Mouse (Mus musculus) midbrain, postnatal 0 days (tissue): Measurements from ENCODE around the gene Arhgap35. TPM values are rescaled to one million over a fixed set of nuclear protein-coding genes. Genes with fewer than 3 reads are reported as not detected.

Experiments
- ATAC-seq: fragments of 200-750 bp; cut with Nextera tagmentation; 2 replicates; pipeline ENCODE4 v1.8.0; 2017; ENCODE audit warnings: moderate number of reproducible peaks, mild to moderate bottlenecking, moderate TSS enrichment, moderate library complexity; ENCODE audit not compliant: low FRiP score
- DNase-seq: peaks from one replicate; pipeline ENCODE4 v3.0.0-alpha.2; 2015; ENCODE audit warnings: low spot score
- H3K27ac ChIP-seq: fragments of 300-500 bp; sonication (generic); 2 replicates; pipeline ENCODE4 v1.5.1; 2014; ENCODE audit warnings: low read depth, mild to moderate bottlenecking, low read length, mixed read lengths
- H3K27me3 ChIP-seq: fragments of 300-500 bp; sonication (generic); 2 replicates; pipeline ENCODE4 v1.6.1; 2014; ENCODE audit warnings: low read length, control low read depth, mixed read lengths; ENCODE audit not compliant: insufficient read depth
- H3K36me3 ChIP-seq: fragments of 300-500 bp; sonication (generic); 2 replicates; pipeline ENCODE4 v1.6.1; 2014; ENCODE audit warnings: low read length, control low read depth, mixed read lengths; ENCODE audit not compliant: insufficient read depth
- H3K4me1 ChIP-seq: fragments of 300-500 bp; sonication (generic); 2 replicates; pipeline ENCODE4 v1.6.1; 2014; ENCODE audit warnings: mild to moderate bottlenecking, control low read depth, antibody characterized with exemption, low read length, mixed read lengths; ENCODE audit not compliant: insufficient read depth
- H3K4me2 ChIP-seq: fragments of 300-500 bp; sonication (generic); 2 replicates; pipeline ENCODE4 v1.6.1; 2014; ENCODE audit warnings: low read depth, mild to moderate bottlenecking, low read length, mixed read lengths; ENCODE audit not compliant: poor library complexity, severe bottlenecking
- H3K4me3 ChIP-seq: fragments of 300-500 bp; sonication (generic); 2 replicates; pipeline ENCODE4 v1.5.1; 2014; ENCODE audit warnings: low read depth, mild to moderate bottlenecking, low read length, moderate library complexity
- H3K9ac ChIP-seq: fragments of 300-500 bp; sonication (generic); replicated peaks from 2 replicates; pipeline ENCODE4 v1.6.1; 2014; ENCODE audit warnings: mild to moderate bottlenecking, low read length, moderate library complexity, mixed read lengths; ENCODE audit not compliant: poor library complexity, severe bottlenecking
- H3K9me3 ChIP-seq: fragments of 300-500 bp; sonication (generic); 2 replicates; pipeline ENCODE4 v1.6.1; 2016; ENCODE audit warnings: low read length, control low read depth
- CTCF ChIP-seq: IDR thresholded peaks from 2 replicates; pipeline ENCODE4 v1.5.1; 2016; ENCODE audit warnings: antibody characterized with exemption, mild to moderate bottlenecking
- WGBS: fragments of 180-500 bp; shearing (Covaris S2); extraction: QIAGEN DNeasy Blood & Tissue Kit; methylation state at CpG from one replicate; pipeline ENCODE4 v1.1.7; 2014; 5-methylcytosine and 5-hydroxymethylcytosine counted together
- polyA plus RNA-seq: library from polyadenylated mRNA; unstranded; fragments of >200 nt; fragmentation: Nextera tagmentation; extraction: Ambion mirVana; gene quantifications from 2 replicates; pipeline ENCODE4 v1.2.1, GENCODE M21; 2015
- total RNA-seq: library from RNA; depleted of rRNA; stranded (reverse); fragments of >200 nt; gene quantifications from 2 replicates; pipeline ENCODE4 v1.2.3, GENCODE M21; 2014

Gene Arhgap35
- total and polyA plus RNA-seq, 2 experiments from 2014 or later, result 26.9 to 157 TPM

- no peak overlapping the region for H3K4me2 ChIP-seq
- no peaks in the 10 kb centered on the region for H3K27me3 ChIP-seq
- no peak for TF ChIP-seq CTCF
- peaks cover 32% of the 10 kb centered on the region for H3K36me3 ChIP-seq
- H3K27ac ChIP-seq, result peak overlapping the region; percentile 4; the same call in 1 of the 2 replicates
- H3K4me3 ChIP-seq, result no peak overlapping the region
- 38% methylated on average over 2 of the region's 2 CpGs for WGBS
- no peak overlapping the region for H3K9ac ChIP-seq
- no peaks in the 10 kb centered on the region for H3K9me3 ChIP-seq
- peaks cover 3% of the 10 kb centered on the region; the same call in 1 of the 2 replicates for H3K4me1 ChIP-seq
- DNase-seq (peak; percentile 40), ATAC-seq (no peak)
Observed at GRCm38 (mm10) chr7:16504573-16505225, 110.1 kb downstream of the Arhgap35 start.

- Histone ChIP-seq H3K4me2 (no peak overlapping the region), H3K36me3 (peaks cover 44% of the 10 kb centered on the region), H3K9me3 (no peaks in the 10 kb centered on the region), H3K9ac (no peak overlapping the region), H3K27ac (no peak overlapping the region), H3K4me3 (no peak overlapping the region), H3K27me3 (no peaks in the 10 kb centered on the region), H3K4me1 (peaks cover 3% of the 10 kb centered on the region; the same call in 1 of the 2 replicates)
- WGBS, result 95% methylated on average over 4 of the region's 4 CpGs
- DNase-seq, result no peak
- no peak for TF ChIP-seq CTCF
- no peak for ATAC-seq
Observed at GRCm38 (mm10) chr7:16501571-16501970, 113.2 kb downstream of the Arhgap35 start.

- peak; percentile 57 for DNase-seq
- 60% methylated on average over 6 of the region's 6 CpGs for whole genome bisulfite sequencing
- H3K4me1 ChIP-seq, result peaks cover 2% of the 10 kb centered on the region; the same call in 1 of the 2 replicates
Observed at GRCm38 (mm10) chr7:16499671-16500104, 115.1 kb downstream of the Arhgap35 start.

GRCm38 (mm10) chr7:16496260-16496659, 118.5 kb downstream of the Arhgap35 start:
- Histone ChIP-seq H3K27ac (no peak overlapping the region), H3K4me3 (no peak overlapping the region), H3K9me3 (no peaks in the 10 kb centered on the region), H3K9ac (no peak overlapping the region), H3K36me3 (peaks cover 30% of the 10 kb centered on the region), H3K27me3 (no peaks in the 10 kb centered on the region), H3K4me1 (no peaks in the 10 kb centered on the region), H3K4me2 (no peak overlapping the region)
- no peak for ATAC-seq
- no peak for DNase-seq
- no peak for TF ChIP-seq CTCF
- WGBS, result 86% methylated on average over 3 of the region's 3 CpGs

More at GRCm38 (mm10) chr7:16499671-16500104, 115.1 kb downstream of the Arhgap35 start:
- H3K4me3 ChIP-seq, result no peak overlapping the region
- TF ChIP-seq CTCF, result no peak
- H3K4me2 ChIP-seq, result no peak overlapping the region
- H3K36me3 ChIP-seq, result peaks cover 54% of the 10 kb centered on the region
- no peaks in the 10 kb centered on the region for H3K9me3 ChIP-seq
- H3K27me3 ChIP-seq, result no peaks in the 10 kb centered on the region
- H3K9ac ChIP-seq, result no peak overlapping the region
- no peak overlapping the region for H3K27ac ChIP-seq
- ATAC-seq, result peak; percentile 60

GRCm38 (mm10) chr7:16493361-16493760, 121.4 kb downstream of the Arhgap35 start:
- H3K9me3 ChIP-seq, result no peaks in the 10 kb centered on the region
- DNase-seq (peak; percentile 44), ATAC-seq (no peak; the same call in 1 of the 2 replicates)
- peak; percentile 79 for TF ChIP-seq CTCF
- 37% methylated on average over 2 of the region's 2 CpGs for WGBS
- peaks cover 29% of the 10 kb centered on the region for H3K36me3 ChIP-seq
- no peaks in the 10 kb centered on the region for H3K4me1 ChIP-seq
- no peak overlapping the region for H3K4me3 ChIP-seq
- no peak overlapping the region for H3K4me2 ChIP-seq
- no peak overlapping the region for H3K27ac ChIP-seq
- no peak overlapping the region for H3K9ac ChIP-seq
- H3K27me3 ChIP-seq, result no peaks in the 10 kb centered on the region

GRCm38 (mm10) chr7:16492211-16492610, 122.6 kb downstream of the Arhgap35 start:
- Histone ChIP-seq H3K36me3 (peaks cover 17% of the 10 kb centered on the region), H3K9me3 (no peaks in the 10 kb centered on the region), H3K4me3 (no peak overlapping the region), H3K27ac (no peak overlapping the region), H3K9ac (no peak overlapping the region), H3K4me2 (no peak overlapping the region), H3K27me3 (no peaks in the 10 kb centered on the region), H3K4me1 (no peaks in the 10 kb centered on the region)
- no peak for TF ChIP-seq CTCF
- 65% methylated on average over 3 of the region's 3 CpGs for WGBS
- ATAC-seq, result 0 out of 2 replicates have a peak, but pooled peaks have one; percentile 19
- DNase-seq, result no peak
